Comparison of ENCODE assay signal across 27 mouse cellular contexts in the genomic region with DNA sequence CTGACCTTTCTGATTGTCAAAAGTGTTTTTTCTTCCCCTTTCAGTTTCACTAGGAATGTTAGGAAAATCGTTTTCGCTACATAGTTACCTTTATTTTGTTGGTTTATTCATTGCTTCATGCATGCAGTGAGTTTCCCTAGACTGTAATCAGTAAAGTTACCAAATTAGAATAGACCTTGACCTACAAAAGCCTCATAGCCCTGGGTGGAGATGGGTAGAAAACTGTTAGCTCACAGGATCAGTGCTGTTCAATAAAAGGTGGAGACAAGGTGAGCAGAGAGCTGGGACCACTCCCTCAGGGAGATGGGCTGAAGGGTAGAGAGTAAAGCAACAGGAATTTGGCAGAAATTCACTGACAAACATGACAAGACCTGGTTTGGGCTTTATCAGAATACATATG.
"Had no signal": no experiment of that assay in that cellular context is flagged by ENCODE, and none has a peak within 500 bp of the region (broad histone marks: within the 10 kb centered on the region; RNA-seq: fewer than 3 reads in every experiment).

No protein-coding gene starts in this region.

- ATAC-seq: hindbrain, embryonic 16.5 days; inflammation-experienced regulatory T-cells, adult 6 months; intestine, embryonic 15.5 days; intestine, postnatal 0 days had no signal

- H3K4me2 ChIP-seq: heart, embryonic 12.5 days; hindbrain, embryonic 12.5 days; hindbrain, embryonic 14.5 days; intestine, embryonic 15.5 days; kidney, embryonic 15.5 days; limb, embryonic 13.5 days; limb, embryonic 15.5 days had no signal

- H3K9me3 ChIP-seq: heart, embryonic 10.5 days; heart, embryonic 12.5 days; hindbrain, embryonic 10.5 days; hindbrain, embryonic 12.5 days; intestine, embryonic 15.5 days; kidney, embryonic 15.5 days; limb, embryonic 13.5 days; limb, embryonic 15.5 days had no signal

- H3K4me3 ChIP-seq: gastrocnemius, adult 2 months; heart, embryonic 10.5 days; heart, embryonic 12.5 days; hindbrain, embryonic 10.5 days; hindbrain, embryonic 12.5 days; intestine, embryonic 15.5 days; kidney, embryonic 15.5 days; limb, embryonic 13.5 days; limb, embryonic 15.5 days had no signal

- DNase-seq: gastrocnemius, adult 2 months; gastrocnemius, postnatal 10 days; gastrocnemius, postnatal 25 days; heart, adult 18-20 months; heart, postnatal 10 days; heart, postnatal 4 days; kidney, adult 18-20 months; kidney, adult 9 months; kidney, postnatal 14 days; kidney, postnatal 36 days; layer of hippocampus, adult 9-11 months; layer of hippocampus, postnatal 36 days; left cerebral cortex, postnatal 4 days had no signal

- H3K9ac ChIP-seq: heart, embryonic 12.5 days; hindbrain, embryonic 12.5 days; hindbrain, embryonic 14.5 days; intestine, embryonic 15.5 days; kidney, embryonic 15.5 days; limb, embryonic 13.5 days; limb, embryonic 15.5 days; liver, embryonic 14.5 days had no signal

- H3K4me1 ChIP-seq: heart, embryonic 10.5 days; hindbrain, embryonic 12.5 days; intestine, embryonic 15.5 days; kidney, embryonic 15.5 days; limb, embryonic 13.5 days; limb, embryonic 15.5 days had no signal

- H3K36me3 ChIP-seq: heart, embryonic 12.5 days; hindbrain, embryonic 10.5 days; hindbrain, embryonic 12.5 days; intestine, embryonic 15.5 days; kidney, embryonic 15.5 days; limb, embryonic 13.5 days had no signal

- H3K27me3 ChIP-seq: heart, embryonic 12.5 days; hindbrain, embryonic 12.5 days; intestine, embryonic 15.5 days; kidney, embryonic 15.5 days; limb, embryonic 13.5 days; limb, embryonic 15.5 days had no signal

- H3K27ac ChIP-seq: gastrocnemius, adult 2 months; heart, embryonic 10.5 days; hindbrain, embryonic 10.5 days; hindbrain, embryonic 12.5 days; hindbrain, embryonic 14.5 days; intestine, embryonic 15.5 days; kidney, embryonic 15.5 days; kidney, postnatal 0 days; limb, embryonic 13.5 days; limb, embryonic 15.5 days; liver, embryonic 14.5 days had no signal
